Mouse (Mus musculus) small intestine, adult 2 months (tissue): ENCODE data around the gene Tia1.

ENCODE experiments used
- CTCF ChIP-seq: fragments of 200-500 bp; IDR thresholded peaks from 2 replicates; pipeline ENCODE4 v1.5.1; 2012; ENCODE audit warnings: low read depth, mild to moderate bottlenecking, control low read depth, inconsistent platforms, low read length, moderate library complexity, mixed read lengths; ENCODE audit not compliant: insufficient replicate concordance, insufficient read length; ENCODE audit errors: extremely low read depth
- POLR2A ChIP-seq: fragments of 200-500 bp; IDR thresholded peaks from 2 replicates; pipeline ENCODE4 v1.6.1; 2012; ENCODE audit warnings: low read depth, mild to moderate bottlenecking, control low read depth, inconsistent platforms, low read length, moderate library complexity

- TF ChIP-seq CTCF (no peak), POLR2A (no peak)
Observed at GRCm38 (mm10) chr6:86479311-86479710, 75.3 kb downstream of the Tia1 start.
